Mouse (Mus musculus) heart, adult 18-20 months (tissue): ENCODE measurements around the gene Fzd1. TPM values are rescaled to one million over a fixed set of nuclear protein-coding genes. Genes with fewer than 3 reads are reported as not detected.

ENCODE experiments used
- DNase-seq, 2 experiments: peaks; one replicate each; pipeline ENCODE4 v3.0.0; 2021 to 2022; ENCODE audit warnings: mixed read lengths in 1 of 2
- long read RNA-seq, 2 experiments: library from polyadenylated mRNA; stranded (forward); transcript quantifications; one replicate each; pipeline ENCODE4 v2.0.0; 2021
- total RNA-seq, 2 experiments: library from RNA; stranded (reverse); gene quantifications; 2 replicates each; pipeline ENCODE4 v1.2.3; 2021

Fzd1 gene
- 1 to 10 TPM; 8.5 to 9.1 TPM for total RNA-seq
- long read RNA-seq, experiment 1, full-length matches to known transcripts = 13 of 13 reads
- long read RNA-seq, experiment 1, partial matches to known transcripts = 0 of 13 reads
- long read RNA-seq, experiment 1, other reads (novel, unspliced or antisense) = 0 of 13 reads
- long read RNA-seq, experiment 2, full-length matches to known transcripts = 4 of 4 reads
- long read RNA-seq, experiment 2, partial matches to known transcripts = 0 of 4 reads
- long read RNA-seq, experiment 2, other reads (novel, unspliced or antisense) = 0 of 4 reads

DNA sequence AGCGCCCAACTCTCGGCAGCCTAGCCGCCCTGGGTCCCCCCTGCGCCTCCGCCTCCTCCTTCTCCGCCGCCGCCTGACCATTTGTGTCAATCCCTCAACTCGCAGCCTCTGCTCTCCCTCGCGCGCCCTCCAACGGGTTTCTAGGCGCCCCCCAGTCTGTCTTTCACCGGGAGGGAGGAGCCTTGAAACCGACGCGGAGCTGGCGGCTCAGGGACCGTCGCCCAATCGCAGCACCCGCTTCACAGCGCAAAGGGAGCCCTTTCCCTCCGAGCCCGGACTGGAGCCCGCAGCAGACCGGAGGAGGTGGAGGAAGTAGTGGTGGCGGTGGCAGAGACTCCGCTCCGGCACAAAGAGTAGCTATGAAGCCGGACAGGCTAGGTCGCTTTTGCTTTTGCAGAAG lies at the start of gene Fzd1:
TSS of gene Fzd1 (minus strand) at position 134 of the 400 bp plus-strand sequence.
- peak; percentile 93 to 96 for DNase-seq

DNA sequence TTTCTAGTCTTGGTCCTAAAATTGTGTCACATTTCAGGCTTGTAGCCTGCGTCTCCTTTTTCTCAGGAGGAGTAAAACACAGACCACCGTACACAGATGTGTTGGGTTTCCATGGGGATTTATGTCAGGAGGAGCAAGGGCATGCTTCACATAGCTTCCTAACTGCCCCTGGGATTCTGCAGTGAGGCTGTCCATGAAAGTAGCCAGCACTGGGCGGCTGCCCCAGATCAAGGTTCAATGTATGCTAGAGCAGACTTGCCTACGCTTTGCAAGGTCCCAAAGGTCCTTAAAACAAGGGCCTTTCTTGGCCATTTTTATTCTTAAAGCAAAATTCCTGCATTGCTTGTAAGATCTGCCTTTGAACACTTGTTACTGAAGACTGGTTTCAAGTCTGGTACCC lies 47.4 kb upstream of the Fzd1 start:
- no peak for DNase-seq

DNA sequence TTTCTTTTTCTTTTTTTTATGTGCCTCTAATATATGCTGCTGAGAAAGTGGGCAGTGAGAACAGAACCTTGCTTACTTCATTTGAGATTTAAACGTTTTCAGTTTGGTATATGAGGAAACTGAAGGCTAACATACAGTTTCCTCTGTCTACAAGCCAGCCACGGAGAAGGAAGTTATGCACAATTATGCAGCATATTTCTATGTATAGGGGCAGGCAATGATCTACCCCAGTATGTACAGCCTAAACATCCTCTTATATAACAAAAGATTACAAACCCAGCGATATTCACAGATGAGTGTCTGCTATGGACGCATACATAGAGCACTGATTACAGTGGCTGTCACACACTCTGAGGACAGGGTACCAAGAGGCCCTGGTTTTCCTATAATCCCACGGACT lies 45.9 kb upstream of the Fzd1 start:
- DNase-seq = no peak

DNA sequence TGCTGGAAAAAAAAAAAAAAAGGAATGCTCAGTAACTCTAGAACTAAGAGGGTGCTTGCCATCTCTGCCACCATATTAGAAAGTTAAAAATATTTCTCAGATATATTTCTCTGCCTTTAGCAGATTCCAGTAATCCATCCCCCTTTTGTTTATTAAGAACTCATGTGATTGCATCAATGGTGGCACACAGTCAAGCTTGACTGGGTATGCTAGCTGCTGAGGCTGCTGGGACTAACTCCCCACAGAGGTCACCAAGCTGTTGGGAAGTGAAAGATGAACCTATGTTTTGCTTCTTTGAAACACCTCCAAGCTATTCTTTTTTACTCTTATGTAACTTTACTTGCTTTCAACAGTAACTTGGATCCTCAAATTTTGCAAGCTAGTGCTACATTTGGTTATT lies 44.1 kb upstream of the Fzd1 start:
- DNase-seq = no peak

DNA sequence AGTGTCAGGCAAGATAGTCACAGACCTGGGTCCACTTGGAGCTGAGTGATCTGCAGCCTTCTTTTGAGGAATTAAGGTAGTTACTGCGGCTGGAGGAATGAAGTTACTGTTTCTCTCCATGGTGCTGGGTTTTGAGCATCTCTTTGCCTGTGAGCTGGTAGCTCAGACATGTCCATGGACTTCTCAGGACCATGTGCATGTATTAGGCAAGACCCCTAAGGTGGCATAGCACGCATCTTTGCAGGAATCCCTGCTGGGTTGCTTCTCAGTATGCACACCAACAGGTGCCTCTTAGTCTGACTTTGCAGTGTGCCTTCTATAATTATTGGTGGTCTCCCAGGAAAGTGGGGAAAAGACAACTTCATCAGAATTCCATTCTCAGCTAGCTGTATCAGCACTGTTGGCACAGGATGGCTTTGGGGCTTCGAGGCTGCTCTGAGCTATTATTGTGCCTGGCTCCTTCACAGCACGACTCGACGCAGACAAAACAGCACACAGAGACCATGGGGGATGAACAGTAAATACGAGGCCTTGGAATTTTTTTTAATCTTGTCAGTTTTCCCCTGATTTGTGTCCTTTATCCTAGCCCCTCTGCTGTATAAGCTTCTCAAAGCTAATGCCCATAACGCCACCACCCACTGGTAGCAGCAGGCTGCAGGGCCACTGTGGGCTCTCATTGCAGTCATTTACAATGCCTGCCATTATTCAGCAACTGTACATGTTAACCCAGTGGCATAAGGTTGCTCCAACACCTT lies 43.4 kb upstream of the Fzd1 start:
- DNase-seq = no peak

DNA sequence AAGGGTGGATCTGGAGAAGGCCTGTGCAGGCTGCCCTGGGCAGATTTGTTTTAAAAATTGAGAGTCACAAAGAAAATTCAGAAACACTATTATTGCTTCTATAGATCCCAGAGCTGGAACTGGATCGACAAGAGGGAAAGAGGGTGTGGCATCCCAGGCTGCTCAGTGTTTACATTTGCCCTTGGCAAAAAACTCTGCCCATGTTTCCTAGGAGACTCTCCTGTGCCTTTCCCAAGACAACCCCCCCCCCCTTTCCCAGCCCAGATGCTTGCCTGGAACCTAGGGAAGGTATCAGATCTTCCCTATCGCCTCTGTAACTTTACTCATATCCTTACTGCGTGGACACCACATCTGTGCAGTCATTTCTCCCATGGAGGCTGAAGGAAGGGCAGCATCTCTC lies 33.4 kb upstream of the Fzd1 start:
- DNase-seq = no peak

DNA sequence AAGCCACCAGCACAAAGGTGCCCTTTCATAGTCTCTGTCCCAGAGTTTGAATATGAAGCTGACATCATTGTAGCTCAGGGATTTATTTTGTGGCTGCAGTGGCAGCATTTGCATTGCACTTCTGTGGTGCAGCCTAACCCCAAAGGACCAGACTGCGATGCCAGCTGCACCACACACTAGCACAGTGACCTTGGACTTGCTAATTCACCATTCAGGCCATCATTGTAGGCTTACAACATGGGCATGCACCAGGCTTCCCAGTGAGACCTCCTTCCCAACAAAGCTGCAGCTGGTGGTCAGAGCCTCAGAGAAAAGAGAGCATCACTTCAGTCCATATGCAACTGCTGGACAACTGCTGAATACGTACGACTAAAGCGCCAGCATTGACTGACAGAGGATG lies 32.4 kb upstream of the Fzd1 start:
- DNase-seq = no peak

DNA sequence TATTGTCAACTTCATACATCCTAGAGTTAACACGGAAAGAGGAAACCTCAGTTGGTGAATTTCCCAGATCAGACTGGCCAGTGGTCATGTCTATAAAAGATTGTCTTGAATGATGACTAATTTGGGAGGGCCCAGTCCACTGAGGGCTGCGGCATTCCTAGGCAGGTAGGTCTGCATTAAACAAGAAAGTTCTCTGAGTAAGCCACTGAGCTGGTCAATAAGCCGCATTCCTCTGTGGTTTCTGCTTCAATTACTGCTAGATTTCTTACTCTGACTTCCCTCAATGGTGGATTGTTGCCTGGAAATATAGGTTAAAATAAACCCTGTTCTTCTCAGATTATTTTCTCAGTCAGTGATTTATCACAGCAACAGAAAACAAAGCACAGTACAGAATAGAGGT lies 30.6 kb upstream of the Fzd1 start:
- no peak for DNase-seq

DNA sequence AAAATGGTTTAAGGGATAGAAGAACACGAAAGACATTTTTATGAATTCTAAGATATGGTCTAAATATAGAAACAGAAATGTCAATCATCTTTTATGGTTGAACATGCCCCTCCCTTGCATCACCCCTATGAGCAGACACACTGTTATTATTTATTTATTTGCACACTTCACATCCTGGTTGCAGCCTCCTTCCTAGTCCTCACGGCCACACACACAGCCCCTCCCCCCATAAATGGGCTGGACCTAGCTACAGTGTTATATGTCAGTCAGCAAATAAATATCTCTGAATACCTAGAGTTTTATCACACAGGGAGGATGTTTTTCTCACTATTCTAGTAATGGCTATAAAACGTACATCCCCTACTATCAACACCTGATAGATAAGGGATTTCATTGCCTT lies 29.0 kb upstream of the Fzd1 start:
- DNase-seq = no peak

DNA sequence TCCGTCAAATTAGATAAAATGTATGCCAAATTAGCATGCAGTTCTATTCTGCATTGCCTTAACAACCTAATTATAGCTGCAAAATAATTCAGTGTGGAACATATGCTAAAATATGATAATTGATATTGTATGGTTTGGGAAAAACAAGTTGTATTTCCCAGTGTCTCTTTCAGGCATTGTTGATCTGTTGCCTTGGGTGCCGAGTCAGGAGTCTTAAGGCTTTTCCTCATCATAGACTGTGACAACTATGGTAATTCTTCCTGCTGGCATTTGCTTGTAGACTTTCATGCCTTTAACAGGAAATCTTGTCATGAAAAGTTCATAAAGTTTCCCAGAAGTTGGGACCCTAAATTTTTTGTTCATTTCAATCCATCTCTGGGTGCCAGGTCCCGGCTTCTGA lies 20.4 kb upstream of the Fzd1 start:
- no peak for DNase-seq

DNA sequence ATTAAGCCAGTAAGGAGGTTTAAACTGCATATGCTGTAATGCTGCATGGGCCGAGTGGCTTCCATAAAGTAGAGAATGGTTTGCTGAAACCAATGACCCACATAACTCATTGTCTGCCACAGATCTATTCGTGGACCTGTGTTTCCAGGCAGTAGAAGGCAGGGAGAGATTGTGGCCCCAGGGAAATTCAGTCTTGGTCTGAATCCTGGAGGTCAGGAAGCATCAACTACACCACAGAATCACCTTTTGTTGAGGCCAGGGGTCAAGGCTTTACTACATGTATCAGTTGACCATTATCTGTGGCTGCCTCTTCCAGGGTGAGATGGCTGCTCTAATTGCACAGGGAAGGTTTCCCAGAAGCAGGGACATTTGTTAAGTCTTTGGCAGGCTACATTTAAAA lies 18.7 kb upstream of the Fzd1 start:
- no peak for DNase-seq

DNA sequence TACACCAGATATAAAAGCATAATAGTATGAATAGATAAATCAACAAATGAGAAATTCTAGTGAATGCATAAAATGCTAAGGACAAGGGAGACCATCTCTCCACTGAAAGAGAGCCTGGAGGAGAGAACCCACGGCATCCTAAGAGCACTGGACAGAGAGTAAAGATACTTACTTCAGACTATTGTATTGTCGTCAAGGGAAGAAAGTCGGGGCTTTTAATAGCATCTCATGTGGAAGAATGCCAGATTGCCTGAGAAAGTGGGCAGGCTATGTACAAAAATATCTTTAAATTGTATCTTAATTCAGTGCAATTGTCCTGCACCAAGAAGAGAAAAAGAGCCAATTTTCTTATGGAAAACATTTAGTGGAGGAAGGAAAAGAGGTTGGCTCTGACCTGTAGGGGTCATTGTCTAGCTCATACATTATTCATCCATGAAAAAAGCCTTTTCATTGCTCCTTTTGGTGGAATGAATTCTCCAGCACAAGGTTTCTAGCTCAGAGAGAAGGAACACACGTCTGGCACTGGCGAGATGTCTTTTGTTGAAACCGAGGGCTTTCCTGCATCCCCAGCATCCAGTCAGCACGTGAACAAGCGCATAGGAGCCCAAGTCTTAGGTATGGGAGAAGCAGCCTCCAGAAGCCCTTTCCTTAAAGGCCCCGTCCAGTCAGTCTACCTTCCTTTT lies 15.4 kb upstream of the Fzd1 start:
- no peak for DNase-seq

DNA sequence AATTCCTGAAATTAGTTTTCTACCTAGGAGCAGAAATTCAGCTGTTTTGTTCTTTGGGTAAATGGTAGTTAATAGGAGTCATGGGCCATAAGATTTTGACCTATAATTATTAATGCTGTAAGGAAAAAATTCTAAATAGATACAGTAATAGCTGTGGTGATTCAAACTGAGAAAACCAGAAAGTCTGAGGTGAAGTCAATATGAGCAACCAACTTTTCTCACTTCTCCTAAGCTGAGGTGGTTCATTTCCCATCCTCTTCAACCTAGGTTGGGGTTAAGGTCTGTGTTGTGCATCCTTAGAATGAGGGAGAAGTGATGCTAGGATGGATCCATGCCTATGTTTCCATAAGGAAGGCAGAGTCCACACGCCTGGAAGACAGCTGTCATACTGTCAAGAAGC lies 12.8 kb upstream of the Fzd1 start:
- DNase-seq = no peak

DNA sequence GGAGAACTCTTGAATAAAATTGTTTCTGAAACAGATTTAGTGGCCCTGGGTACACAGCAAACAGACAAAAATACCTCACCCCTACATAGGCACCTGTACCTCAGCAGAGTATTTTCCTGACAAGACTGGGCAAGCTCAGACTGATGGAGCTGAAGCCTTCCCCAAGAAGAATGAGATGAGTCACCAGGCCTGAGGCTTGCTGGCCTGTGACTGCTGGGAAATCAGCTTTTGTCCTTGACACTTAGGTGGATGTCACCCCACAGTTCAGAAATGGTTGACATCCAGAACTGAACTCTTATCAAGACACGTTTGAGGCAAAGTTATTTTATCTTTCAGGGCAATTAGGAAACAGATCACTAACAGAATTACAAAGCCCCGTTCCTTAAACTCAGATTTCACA lies 10.1 kb upstream of the Fzd1 start:
- DNase-seq = no peak

DNA sequence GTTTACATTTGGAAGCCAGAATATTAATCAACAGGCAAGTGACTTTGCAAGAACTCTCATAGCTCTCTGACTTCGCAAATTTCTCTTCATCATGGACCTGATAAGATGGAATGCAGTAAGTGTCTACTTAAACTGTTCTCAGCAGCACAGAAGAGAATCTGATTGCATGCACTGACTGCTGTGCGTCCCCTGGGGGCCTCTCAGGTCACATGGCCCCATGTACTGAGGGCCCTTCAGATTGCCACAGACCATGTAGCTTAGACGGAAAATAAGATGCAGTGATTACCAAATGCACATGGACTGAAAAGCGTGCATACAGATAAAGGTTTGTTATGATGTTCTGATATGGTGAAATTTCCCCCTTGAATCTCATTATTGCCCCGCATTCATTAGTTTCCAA lies 8.9 kb upstream of the Fzd1 start:
- no peak for DNase-seq

DNA sequence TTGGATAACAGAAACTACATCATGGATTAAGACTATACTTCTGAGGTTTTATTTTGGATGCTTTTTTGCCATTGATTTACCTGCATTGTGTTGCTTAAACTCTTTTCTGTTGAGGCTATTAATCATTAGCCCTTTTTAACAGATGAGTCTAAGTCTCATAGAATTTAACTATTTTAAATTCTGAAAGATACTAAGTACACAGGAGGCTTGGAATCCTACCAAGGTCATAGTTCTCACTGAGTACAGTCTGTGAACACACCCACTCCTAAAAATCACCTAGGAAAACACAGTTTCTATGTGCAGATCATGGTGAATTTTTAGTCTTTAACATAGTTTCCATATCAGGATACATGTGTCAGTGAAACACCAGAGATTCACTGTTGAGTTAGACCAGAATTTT lies 4.1 kb upstream of the Fzd1 start:
- no peak for DNase-seq

DNA sequence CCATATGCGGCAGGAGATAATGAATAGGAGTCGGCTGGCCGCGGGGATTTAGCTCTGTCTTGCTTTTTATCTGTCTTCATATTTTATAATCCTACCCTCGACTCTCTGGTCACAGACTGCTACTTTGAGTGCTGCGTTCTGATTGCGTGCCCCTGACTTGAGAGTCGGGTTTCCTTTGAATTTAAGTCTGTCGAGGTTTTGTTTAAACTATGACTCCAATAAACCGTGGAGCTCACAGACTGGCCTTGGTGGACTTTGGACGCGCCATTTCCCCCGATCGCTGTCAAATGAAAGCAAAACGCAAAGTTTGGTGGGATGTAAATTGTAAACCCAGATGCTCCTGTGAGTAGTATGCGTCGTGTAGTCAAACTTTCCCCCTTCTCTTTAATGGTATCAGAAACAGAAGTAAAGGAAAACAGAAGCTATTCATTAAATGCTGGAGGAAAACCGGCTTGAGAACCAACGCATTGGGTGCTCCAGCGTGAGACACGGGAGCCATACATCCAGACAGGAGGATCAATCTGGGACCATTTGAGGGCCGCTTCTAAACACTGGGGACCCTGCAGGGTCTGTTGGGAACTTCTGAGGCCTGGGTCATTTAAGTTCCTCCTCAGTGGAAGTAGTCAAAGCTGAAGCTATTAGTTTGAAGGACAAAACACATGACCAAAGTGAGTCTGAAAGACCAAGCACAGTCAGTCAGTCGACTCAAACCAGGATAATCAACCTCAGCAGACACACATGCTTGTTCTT lies 671 bp upstream of the Fzd1 start:
- DNase-seq = no peak

DNA sequence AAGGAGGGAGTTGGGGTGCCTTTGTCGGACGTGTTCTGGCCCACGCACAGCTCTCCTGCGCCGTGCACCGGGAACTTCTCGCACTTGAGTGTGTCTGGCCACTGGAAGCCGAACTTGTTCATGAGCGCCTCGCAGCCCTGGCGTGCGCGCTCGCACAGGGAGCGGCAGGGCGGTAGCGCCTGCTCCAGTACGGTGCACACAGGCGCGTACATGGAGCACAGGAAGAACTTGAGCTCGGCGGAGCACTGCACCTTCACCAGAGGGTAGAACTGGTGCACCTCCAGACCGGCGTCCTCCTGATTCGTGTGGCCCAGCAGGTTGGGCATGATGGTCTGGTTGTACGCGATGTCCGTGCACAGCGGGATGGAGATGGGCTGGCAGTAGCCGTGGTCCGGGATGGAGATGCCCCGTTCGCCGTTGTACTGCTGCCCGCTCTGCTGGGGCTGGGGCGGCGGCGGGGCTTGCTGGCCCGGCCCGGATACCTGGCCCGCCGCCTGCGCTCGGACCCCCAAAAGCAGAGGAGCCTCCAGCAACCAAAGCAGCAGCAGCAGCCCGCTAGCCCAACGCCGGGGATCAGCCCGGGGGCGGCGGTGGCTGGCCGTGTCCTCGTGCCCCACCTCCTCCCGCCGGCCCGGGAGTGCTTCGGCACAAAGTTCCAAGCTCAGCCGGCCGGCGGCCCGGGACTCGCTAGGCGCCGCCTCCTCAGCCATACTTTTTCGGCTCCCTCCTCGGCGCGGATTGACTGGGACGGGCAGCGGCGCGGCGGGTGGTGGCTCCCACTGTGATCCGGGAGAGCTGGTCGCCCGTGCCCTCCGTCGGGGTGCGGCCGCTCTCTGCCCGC lies 744 bp downstream of the Fzd1 start:
- DNase-seq = peak; percentile 70 to 76

DNA sequence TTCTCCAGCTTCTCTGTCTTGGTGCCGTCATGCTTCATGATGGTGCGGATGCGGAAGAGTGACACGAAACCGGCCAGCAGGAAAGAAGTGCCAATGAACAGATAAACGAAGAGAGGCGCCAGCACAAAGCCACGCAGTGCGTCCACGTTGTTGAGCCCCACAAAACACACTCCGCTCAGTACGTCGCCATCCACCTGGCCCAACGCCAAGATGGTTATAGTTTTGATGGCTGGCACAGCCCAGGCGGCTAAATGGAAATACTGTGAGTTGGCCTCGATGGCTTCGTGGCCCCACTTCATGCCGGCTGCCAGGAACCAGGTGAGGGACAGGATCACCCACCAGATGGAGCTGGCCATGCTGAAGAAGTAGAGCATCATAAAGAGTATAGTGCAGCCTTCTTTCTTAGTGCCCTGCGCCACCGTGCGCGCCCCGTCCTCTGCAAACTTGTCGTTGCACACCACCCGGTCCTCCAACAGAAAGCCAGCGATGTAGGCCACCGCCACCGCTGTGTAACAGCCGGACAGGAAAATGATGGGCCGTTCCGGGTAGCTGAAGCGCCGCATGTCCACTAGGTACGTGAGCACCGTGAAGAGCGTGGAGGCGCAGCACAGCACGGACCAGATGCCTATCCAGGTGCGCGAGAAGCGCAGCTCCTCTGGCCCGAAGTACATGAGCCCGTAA lies 1.7 kb downstream of the Fzd1 start:
- peak; percentile 7 to 41 for DNase-seq

DNA sequence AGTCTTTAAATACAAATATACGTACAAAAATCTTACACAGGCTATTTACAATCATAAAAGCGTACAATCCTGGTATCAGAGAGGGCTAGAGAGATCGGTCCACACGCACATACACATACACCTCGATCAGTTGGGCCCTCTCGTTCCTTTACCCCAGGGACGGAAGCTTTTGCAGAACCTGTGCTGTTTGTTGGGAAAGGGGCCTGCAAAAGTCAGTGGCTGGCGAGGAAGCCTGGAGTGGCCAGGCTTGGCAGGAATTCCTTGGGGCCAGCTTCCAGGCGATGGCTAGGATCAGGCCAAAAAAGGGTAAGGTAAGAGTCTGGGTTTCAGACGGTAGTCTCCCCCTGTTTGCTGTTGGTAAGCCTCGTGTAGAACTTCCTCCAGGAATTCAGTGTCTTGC lies 2.5 kb downstream of the Fzd1 start:
- DNase-seq = no peak

DNA sequence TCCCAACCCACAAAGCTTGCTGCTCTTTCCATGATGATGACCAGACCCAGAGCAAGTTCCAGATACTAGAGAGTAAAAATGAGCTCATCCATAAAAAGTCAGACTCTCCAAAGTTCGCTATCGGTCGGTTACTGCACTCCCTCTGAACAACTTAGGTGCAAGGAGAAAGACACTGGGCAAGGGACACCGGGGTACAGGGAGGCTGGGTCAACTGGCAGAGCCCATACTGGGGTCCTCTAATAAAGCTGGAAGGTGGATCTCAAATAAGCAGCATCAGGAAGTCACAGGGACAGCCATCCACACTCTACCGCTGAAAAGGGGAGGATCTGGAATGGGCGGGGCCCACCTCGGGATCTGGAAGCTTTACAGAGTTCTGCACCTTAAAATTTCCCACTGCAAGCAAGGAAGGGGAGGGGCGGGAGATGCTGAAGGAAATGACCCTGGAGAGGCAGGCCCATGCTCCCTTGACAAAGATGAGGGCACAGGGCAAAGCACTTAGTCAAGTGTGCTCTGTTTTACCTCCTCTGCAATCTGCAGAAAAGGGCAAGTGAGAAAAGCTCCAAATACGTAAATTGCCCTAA lies 3.0 kb downstream of the Fzd1 start:
- peak in 1 of 2 experiments; percentile 6 for DNase-seq
